Mouse (Mus musculus): ENCODE data around the gene Olfr944.

Olfr944 gene

DNA sequence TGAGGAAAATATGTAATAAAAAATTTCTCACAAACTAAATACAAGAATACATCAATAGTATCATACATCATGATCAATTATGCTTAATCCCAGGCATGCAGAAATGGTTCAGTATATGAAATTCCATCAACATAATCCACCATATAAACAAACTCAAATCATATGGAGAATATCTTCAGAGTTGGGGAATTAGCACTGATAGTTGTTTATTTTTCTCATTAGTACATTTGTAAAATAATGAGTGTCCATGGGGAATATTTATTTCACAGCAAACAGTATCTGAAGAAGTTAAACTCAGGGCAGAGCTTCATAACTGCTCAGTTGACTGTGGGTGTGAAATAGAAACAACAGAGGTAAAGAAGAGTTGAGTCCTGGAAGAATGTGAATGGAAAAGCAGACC lies at the start of gene Olfr944:
Gene Olfr944 (plus strand): TSS at position 301 of the 400 bp plus-strand sequence.
- DNase-seq: no peak

DNA sequence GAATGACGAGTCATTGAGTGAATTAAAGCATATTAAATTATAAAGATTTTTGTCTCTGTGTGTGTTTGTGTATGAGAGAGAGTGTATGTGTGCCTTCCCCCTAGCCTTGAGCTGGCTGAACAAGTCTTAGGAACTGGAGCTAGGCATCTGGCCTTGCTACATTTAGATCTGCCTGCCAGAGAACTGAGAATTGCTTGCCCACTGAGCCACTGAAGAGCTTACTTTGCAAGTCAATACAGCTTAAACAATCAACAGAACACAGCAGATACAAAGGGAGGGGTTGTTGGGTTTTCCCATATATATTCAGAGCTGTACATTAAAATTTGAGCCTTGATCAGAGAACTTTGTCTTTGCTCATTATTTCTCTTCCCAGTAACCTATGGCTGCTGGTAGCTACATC lies 49.3 kb upstream of the Olfr944 start:
- no peak for DNase-seq

DNA sequence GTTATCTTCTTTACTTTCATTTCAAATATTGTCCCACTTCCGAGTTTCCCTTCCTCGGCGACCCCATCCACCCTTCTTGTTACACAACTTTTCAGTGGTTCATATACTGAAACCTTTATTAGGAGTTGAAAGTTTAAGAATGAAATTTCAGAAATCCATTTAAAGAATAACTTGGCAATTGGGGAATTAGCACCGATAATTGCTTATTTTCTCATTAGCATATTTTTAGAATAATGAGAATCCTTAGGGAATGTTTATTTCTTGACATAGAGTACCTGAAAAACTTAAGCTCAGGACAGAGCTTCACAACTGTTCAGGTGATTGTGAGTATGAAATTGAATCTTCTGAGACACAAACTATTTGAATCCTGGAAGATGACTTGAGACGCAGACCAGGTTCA lies 35.7 kb upstream of the Olfr944 start, which contains the start of gene Olfr943:
Gene Olfr943 (plus strand): TSS at position 301 of the 400 bp plus-strand sequence.
- no peak for DNase-seq

DNA sequence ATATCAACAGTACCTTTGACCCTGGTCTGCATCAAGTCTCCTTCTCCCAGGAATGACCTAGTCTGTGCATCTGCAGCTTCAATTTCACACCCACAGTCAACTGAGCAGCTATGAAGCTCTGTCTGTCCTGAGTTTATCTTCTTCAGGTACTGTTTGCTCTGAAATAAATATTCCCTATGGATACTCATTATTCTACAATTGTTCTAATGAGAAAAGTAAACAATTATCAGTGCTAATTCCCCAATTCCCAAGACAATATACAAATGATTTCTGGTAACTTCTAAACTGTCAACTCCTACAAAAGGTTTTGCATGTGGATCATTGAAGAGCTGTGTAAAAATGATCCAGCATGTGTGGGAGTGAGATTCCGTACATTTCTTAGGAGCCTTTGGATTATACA lies 48.2 kb downstream of the Olfr944 start, which contains the start of gene Olfr1537:
Gene Olfr1537 (minus strand): TSS at position 101 of the 400 bp plus-strand sequence.
- no peak for DNase-seq
